Mouse (Mus musculus) ES-CJ7 (cell line): ENCODE measurements around the gene Vmn1r85.
"Not testable (repeated sequence)": the region's sequence is repeated elsewhere in the genome, so short reads cannot be mapped to it uniquely, and the experiment has no call there.

ENCODE experiments used
- DNase-seq: peaks from one replicate; pipeline ENCODE4 v3.0.0; 2011; ENCODE audit warnings: low read depth, low spot score

The Vmn1r85 gene

DNA sequence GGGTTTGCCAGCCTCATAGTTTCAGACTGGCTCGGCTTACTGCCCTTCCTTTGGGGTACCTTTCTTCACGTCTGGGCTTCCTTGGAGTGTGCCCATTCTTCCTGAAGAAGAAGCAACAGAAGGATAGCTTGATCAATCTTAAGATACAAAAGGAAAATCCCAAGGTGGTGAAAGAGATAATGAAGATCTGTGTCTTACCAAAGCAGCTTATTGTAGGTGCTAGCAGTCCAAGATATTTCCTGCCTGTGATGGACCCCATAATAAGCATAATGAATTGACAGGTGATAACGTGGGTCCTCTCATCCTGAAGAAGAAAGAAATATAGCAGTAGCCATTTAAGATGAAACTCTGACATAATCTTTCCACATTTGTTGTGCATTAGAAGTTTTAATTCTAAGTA lies at the start of gene Vmn1r85:
Gene Vmn1r85, minus strand, starts transcription at position 101 of the 400 bp plus-strand sequence.
- no peak for DNase-seq

DNA sequence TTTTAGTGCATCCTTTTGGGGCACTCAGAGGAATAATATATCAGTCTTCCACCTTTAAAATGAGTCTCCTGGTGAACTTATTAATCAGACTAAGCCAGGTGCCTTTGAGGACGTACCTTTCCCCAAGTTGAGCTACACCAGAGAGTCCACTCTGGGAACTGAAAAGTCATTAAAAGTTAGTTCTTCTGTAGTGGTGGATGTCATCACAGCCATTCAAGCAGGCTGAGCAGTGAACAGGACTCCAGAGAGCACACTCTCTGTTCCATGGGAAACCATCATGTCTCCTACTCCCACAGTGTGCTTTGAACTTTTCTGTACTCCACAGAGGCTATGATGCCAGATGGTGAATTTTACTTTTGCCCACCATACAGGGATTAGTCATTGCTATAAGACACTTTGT lies 45.1 kb upstream of the Vmn1r85 start, which contains the start of gene Vmn1r87:
Gene Vmn1r87, minus strand, starts transcription at position 101 of the 400 bp plus-strand sequence.
- DNase-seq: no peak

DNA sequence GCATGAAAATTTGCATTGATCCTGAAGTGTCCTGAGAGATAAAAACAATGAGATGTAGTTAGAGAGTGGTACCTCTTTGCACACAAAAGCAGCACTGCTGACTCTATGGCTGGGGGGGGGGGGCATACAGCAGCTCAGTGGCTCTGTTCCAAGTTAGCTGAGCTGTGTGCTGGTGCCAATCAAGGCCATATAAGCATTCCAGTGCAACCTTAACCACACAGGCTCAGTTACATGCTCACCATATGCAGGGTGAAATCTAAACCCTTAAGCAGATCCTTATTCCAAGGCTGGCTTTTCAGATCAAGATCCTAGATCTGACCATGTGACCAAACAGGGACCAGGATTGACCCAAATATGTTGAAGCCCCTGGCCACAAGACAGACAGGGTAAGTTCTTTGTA lies 42.4 kb upstream of the Vmn1r85 start:
- DNase-seq: no peak

GRCm38 (mm10) chr7:13131856-13132255 lies 36.9 kb upstream of the Vmn1r85 start:
- DNase-seq: no peak

DNA sequence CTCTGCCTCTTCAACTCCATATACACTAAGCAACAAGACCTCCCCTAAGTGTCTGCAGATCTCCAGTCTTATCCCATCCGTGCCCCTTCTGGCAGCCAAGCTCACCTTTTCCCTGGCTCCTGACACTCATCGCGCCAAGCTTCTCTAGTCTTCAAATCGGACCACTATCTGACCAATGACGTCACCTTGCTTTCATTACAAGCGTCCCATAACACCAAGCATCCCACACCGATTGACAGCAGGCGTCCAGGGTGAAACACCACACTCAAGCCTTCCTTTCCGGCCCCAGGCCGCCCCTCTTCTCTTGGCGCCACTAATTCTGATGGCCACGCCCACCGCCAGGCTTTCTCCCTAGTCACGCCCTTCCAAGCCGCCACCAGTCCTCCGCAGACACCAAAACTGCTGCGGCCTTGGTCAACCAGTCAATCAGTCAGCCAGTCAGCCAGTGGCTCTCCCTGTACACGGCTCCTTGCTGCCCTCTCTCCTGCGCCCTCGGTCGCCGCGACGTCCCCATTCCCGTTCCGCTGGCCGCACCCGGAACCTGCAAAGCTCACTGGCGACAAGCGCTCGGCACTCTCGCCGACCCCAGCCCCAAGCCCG lies 28.7 kb upstream of the Vmn1r85 start:
- peak; percentile 30 for DNase-seq

GRCm38 (mm10) chr7:13119817-13120216 lies 24.8 kb upstream of the Vmn1r85 start, which contains the start of gene Vmn1r86:
TSS of gene Vmn1r86 (minus strand) at chr7:13119917.
- DNase-seq: no peak

- no peak for DNase-seq
Measured at GRCm38 (mm10) chr7:13072293-13072692, 22.7 kb downstream of the Vmn1r85 start.

GRCm38 (mm10) chr7:13063399-13063798 lies 31.6 kb downstream of the Vmn1r85 start:
- DNase-seq: not testable (repeated sequence)

GRCm38 (mm10) chr7:13059536-13059935 lies 35.4 kb downstream of the Vmn1r85 start:
- peak; percentile 91 for DNase-seq

- peak; percentile 77 for DNase-seq
Measured at GRCm38 (mm10) chr7:13056913-13057700, 37.9 kb downstream of the Vmn1r85 start.

- DNase-seq: peak; percentile 99
Measured at GRCm38 (mm10) chr7:13054287-13055010, 40.5 kb downstream of the Vmn1r85 start, which contains the start of gene Mzf1. TSS of gene Mzf1 (minus strand) at chr7:13054764.

DNA sequence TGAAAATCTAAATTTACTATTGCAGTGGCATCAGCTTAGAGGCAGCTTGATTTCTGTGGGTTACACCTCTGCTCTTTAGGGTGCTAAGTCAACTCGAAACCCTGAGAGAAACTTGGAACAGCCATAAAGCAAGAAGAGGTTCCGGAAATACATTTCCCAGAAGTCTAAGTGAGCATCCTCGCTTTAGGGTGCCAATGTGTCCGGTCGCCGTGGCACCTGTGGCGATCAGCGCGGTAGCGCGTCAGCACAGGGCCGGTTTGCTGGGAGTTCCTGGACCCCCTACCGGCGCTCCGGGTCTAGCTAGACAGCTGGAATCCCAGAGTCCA lies 41.0 kb downstream of the Vmn1r85 start:
- no peak for DNase-seq

- DNase-seq: peak; percentile 12
Measured at GRCm38 (mm10) chr7:13053501-13053900, 41.5 kb downstream of the Vmn1r85 start.

DNA sequence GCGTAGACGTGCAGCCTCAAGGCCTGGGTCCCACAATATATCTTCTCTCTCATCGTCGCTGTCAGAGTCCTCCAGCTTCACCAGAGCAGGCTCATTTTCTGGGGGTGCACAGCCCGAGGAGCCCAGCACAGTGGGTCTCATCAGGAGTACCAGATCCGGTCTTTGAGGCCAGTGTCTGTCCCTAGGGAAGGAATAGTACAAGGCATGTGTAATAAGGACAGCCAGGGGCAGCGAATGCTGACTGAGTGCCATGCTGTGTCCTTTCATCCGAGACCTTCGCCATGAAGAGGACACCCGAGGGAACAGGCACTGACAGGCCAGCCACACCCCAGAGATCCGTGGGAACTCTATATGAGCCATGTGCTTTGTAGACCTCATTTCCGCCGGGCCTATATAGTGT lies 42.0 kb downstream of the Vmn1r85 start:
- no peak for DNase-seq

GRCm38 (mm10) chr7:13046084-13046483 lies 48.9 kb downstream of the Vmn1r85 start:
- DNase-seq: peak; percentile 84

DNA sequence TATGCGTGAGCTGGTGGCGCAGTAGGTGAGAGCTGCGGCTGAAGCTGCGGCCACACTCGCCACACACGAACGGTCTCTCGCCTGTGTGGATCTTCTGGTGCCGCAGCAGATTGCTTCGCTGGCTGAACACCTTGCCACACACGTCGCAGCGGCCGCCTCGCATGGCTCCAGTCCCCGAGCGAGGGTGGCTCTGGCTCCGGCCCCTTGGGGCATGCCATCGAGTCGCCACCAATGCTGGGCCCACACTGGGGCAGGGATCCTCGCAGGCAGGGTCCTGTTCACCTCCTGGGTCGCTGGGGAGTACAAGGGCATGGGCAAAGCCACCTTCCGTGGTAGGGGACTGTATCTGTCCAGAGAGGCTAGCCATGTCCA lies 50.7 kb downstream of the Vmn1r85 start:
- no peak for DNase-seq

DNA sequence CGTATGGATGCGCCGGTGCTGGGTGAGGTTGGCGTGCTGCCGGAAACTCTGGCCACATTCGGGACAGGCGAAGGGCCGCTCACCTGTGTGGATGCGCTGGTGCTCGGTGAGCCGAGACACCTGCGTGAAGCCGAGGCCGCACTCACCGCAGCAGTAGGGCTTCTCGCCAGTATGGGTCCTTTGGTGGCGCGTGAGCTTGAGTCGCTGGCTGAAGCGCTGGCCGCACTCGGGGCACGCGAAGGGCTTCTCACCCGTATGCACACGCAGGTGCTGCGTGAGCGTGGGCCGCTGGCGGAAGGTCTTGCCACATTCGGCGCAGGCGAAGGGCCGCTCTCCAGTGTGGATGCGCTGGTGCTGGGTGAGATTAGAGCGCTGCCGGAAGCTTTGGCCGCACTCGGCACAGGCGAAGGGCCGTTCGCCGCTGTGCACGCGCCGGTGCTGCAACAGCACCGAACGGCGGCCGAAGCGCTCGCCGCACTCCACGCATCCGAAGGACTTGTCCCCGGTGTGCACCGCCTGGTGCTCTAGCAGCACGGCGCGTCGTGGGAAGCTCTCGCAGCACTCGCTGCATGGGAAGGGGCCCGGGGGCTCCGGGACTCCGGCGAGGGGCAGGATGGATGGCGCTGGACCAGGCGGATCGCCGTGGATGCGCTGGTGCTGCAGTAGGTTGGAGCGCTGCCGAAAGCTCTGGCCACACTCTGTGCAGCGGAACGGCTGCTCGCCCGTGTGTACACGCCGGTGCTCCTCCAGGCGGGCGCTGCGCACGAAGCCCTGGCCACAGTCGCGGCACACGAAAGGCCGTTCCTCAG lies 51.3 kb downstream of the Vmn1r85 start:
- no peak for DNase-seq

GRCm38 (mm10) chr7:13043120-13043444 lies 51.9 kb downstream of the Vmn1r85 start:
- no peak for DNase-seq

- DNase-seq: no peak
Measured at GRCm38 (mm10) chr7:13042511-13042910, 52.5 kb downstream of the Vmn1r85 start.

DNA sequence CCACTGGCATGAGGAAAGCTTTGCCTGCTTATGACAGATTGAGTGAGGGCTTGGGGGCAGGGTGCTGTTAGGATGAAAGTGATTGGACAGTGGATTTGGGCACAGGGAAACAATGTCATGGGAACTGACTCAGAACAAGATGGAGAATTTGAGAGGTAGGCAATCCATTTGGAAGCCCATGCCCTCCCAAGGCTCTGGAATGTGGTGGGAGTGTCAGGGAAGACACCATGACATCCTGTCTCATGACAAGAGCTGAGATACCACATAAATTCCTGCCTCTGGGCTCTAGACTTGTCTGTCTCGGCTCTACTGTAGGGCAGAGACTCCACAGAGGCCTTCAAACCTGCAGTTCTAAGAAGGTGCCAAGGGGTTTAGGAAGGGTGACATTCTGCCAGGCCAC lies 53.7 kb downstream of the Vmn1r85 start:
- no peak for DNase-seq

DNA sequence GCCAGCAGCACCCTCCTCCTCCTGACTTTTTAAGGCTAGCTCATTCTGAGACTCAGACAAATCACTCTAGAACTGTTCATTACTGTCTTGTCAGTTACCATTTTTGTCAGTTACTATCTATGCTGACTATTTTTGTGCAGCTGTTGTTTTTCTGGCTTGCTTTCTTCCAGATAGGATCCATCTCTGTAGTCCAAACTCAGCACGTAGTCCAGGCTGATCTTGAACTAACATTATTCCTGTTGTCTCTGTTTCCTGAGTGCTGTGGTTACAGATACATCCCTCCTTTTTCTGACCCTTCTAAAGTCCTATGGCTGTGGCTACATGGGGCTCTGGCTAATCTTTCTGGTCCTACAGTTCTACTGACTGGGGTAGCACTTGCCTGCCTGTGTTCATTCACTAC lies 55.8 kb downstream of the Vmn1r85 start:
- no peak for DNase-seq
